Mouse (Mus musculus): ENCODE measurements around the gene Elavl1. TPM values are rescaled to one million over a fixed set of nuclear protein-coding genes. Genes with fewer than 3 reads are reported as not detected.

The Elavl1 gene
- polyA plus RNA-seq (2015; fragmentation: Illumina TruSeq; extraction: RNeasy Lipid Tissue Mini Kit (QIAGEN cat#74804); ENCODE audit: insufficient read depth, low read depth, low replicate concordance) = 8.1 TPM

DNA sequence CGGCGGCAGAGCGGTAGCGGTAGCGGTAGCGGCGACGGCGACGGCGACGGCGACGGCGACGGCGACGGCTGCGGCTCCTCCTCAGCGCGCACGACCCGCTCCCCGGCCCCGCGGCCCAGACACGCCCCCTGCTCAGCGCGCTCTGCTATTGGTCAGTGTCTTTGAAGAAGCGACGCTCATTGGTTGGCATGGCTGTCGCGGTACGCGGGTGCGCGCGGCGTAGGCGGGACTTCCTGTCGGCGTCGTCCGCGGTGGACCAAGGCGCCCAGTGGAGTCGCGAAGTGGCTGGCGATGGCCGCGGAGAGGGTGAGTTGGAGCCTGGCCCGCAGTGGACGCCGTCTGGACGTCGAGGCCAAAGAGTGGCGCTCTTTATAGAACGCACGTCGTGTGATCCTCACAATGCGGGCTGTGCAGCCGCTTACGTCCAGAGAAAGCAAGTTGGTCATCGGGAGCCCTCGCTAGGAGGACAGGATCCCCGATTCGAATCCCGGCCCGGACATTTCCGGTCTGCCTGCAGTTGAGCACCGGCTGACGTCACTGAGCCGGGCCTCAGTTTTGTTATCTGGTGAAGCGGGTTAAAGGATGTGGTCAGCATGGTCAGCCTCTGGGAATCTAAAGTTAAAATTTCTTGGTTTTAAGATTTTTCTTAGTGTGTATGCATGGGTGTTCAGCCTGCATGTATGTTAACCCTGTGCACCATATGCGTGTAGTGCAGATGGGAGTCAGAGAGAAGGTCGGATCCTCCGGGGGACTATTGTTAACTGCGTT lies at the start of gene Elavl1, which contains the start of gene Ccl25:
Elavl1 (minus strand) TSS at position 431 of the 768 bp plus-strand sequence.
Ccl25 (plus strand) TSS at position 228 of the 768 bp plus-strand sequence.

DNA sequence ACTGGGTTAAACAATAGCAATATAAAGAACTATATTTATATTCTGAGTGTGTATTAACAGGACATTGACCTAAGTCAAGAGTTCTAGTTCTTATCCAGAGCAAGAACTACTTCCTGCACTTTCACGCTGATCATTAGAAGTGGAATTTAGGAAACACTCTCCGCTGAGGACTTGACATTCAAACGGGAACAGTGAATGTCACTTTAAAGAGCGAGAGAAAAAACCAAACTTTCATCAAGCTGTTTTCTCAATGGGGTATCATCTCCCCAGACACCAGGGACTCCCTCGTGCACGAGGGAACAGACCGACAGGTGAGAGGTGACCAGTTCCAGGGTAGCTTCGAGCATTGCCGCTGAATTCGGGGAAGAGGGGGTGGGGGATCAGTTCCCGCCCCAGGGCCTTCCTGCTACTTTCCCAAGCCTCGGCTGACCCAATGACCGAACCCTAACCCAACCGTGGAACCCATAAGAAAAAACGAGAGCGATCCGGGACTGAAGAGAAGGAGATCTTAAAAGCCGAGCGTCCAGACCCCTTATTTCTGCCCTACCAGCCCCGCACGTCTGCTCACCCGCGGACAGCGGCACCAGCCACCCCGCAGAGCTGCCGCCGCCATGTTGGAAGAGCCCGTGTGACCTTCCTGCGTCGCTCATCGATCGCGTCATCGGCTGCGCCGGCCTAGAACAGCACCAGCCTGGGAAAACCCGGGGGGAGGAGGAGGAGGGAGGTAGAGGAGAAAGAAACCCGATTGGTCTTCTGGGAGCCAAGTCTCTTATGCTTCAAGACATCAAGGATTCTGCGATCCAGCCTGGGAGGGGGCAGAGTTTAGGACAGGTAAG lies 49.7 kb downstream of the Elavl1 start, which contains the start of gene Timm44:
Timm44 (minus strand) TSS at position 639 of the 836 bp plus-strand sequence.

DNA sequence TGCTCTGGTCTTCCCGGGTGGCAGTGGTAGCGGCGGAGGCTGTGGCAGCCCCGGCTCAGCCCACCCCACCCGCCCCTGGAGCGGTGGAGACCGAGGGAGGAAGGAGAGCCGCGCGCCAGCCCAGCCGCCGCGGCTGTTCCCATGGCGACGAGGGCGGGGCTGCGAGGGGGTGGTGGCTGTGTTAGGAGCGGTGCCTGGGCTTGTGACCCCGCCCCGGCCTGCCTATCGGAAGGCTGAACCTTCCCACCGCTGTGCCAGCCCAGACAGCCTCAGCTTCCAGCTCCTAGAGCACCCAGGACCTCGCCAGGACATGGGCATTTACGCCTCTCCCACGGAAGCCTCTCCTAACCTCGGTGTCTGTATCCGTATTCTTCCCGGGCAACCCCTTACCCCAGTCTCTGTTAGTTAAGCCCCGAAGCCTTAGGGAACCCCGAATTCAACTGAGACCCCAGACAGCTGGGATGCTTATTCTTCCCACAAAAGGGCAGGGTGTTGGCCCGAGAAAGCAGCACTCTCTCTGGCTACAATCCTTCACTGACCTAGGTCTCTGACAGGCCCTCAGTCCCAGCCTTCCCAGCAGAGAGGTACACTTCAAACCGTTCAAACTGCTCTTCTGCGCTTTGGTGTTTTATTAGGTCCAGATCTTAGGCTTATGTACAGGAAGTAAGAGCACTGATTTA lies 65.9 kb downstream of the Elavl1 start, which contains the start of gene Ctxn1:
Ctxn1 (minus strand) TSS at position 150 of the 680 bp plus-strand sequence.

DNA sequence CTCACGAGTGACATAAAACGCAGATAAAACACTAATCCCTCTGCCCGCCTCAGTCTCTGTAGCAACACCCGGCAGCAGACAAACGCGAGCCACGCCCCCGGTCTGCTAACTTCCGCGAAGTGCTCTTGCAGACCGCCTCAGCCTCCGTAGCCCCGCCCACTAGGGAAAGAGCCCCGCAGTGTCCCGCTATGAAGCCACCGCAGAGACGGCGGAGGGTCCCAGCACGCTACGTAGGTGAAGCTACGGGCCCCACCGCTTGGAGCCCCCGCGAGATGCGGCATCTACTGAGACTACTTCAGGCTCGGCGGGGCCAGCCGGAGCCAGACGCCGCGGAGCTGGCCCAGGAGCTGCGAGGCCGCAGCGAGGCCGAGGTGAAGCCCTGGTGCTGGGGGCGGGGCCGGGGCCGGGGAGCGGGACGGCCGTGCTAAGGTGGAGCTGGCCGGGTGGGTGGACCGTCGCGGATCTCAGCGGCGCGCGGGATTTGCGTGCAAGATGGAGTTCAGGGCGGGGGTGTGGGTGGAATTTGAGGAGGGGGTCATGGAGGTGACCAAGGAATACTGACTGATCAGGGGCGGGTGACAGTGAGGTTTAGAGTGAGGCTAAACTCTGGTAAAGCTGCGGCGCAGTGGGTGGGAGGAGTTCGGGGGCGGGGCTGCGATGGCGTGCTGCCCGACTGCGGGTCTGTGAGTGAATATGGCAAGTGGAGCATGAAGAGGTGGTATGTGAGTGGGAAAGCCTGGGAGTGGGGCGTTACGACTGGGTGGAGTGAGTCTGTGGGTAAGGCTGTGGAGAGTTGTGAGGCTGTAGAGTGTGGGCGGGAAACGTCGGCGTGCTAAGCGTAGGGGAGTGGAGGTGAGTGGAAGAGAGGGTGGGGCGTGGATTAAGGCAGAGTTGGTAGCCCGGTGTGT lies 72.0 kb downstream of the Elavl1 start, which contains the start of gene Snapc2:
Snapc2 (plus strand) TSS at position 147 of the 908 bp plus-strand sequence.

DNA sequence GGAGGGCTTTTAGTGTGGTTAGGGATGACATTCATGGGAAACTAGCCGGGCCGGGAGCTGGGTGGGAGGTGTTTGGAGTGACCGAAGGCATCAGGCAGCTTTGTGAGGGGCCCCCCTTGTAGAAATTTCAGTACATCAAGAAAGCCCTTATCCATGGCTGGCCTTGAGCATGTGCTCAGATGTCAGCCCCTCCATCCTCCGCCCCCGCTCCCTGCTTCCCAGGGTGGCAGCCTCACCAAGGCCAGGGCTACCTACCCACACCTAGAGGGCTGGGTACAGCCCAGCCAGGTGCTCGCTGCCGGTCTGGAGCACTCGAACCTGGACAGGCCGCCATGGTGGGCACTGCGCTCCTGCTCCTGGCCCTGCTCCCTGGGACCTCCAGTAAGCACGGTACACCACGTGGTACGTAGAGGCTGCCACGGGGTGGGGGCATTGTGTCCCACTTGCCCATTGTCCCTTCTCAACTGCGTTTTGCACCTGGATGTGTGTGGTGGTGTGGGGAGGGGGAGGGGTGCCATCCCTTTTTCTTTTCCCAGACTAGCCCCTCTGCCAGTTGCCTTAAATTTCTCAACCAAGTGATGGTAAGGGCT lies 77.2 kb downstream of the Elavl1 start, which contains the start of gene Tgfbr3l:
Tgfbr3l (plus strand) TSS at position 264 of the 590 bp plus-strand sequence.

DNA sequence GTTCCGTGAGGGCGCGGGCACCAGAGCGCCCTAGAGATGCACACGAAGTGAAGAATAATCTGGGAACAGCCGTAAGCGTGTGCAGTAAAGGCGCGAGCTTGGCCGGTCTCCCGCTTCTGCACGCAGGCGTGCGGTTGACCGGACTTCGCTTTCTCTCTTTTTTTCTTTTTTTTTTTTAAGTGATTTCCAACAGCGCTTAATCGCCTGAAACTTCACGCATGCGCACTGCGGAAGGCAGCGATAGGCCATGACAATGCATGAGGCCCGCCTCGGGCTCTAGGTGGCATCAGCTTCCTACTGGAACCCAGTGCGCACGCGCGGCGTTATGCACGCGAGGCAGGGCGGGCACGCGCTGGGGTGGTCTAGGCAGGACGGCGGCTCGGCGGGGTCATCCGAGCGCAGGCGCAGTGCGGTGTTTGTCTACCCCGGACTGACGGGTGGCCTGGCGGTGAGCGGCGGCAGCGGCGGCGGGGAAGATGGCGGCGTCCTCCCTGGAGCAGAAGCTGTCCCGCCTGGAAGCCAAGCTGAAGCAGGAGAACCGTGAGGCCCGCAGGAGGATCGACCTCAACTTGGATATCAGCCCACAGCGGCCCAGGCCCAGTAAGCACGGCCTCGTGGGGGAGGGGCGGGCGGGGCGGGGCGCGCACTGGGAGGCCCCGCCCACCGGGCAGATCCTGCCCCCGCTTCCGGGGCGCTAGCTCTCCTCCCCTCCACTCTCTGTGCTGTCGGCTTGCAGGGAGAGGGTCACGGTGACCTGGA lies 86.6 kb downstream of the Elavl1 start, which contains the start of the genes Map2k7 and Gm49320:
Map2k7 (plus strand) TSS at position 307 of the 759 bp plus-strand sequence.
Gm49320 (plus strand) TSS at position 432 of the 759 bp plus-strand sequence.

Other genes with a start within 250 kb of the Elavl1 start
- 7.1 TPM for gene Cd209f, start 219.6 kb downstream of the Elavl1 start, polyA plus RNA-seq (2015; fragmentation: Illumina TruSeq; extraction: RNeasy Lipid Tissue Mini Kit (QIAGEN cat#74804); ENCODE audit: insufficient read depth, low read depth, low replicate concordance)
- 3.0 TPM for gene Cd209g, start 191.3 kb downstream of the Elavl1 start, polyA plus RNA-seq (2015; fragmentation: Illumina TruSeq; extraction: RNeasy Lipid Tissue Mini Kit (QIAGEN cat#74804); ENCODE audit: insufficient read depth, low read depth, low replicate concordance)
- gene Evi5l, start 158.8 kb downstream of the Elavl1 start, polyA plus RNA-seq (2015; fragmentation: Illumina TruSeq; extraction: RNeasy Lipid Tissue Mini Kit (QIAGEN cat#74804); ENCODE audit: insufficient read depth, low read depth, low replicate concordance) = 5.1 TPM
- gene Prr36, start 108.0 kb downstream of the Elavl1 start, polyA plus RNA-seq (2015; fragmentation: Illumina TruSeq; extraction: RNeasy Lipid Tissue Mini Kit (QIAGEN cat#74804); ENCODE audit: insufficient read depth, low read depth, low replicate concordance) = 0.17 TPM
- gene Lrrc8e, start 98.6 kb downstream of the Elavl1 start, polyA plus RNA-seq (2015; fragmentation: Illumina TruSeq; extraction: RNeasy Lipid Tissue Mini Kit (QIAGEN cat#74804); ENCODE audit: insufficient read depth, low read depth, low replicate concordance) = 0.74 TPM
- 22.8 TPM for gene Map2k7, start 86.7 kb downstream of the Elavl1 start, polyA plus RNA-seq (2015; fragmentation: Illumina TruSeq; extraction: RNeasy Lipid Tissue Mini Kit (QIAGEN cat#74804); ENCODE audit: insufficient read depth, low read depth, low replicate concordance)
- gene Gm49320, start 86.5 kb downstream of the Elavl1 start, polyA plus RNA-seq (2015; fragmentation: Illumina TruSeq; extraction: RNeasy Lipid Tissue Mini Kit (QIAGEN cat#74804); ENCODE audit: insufficient read depth, low read depth, low replicate concordance) = not detected
- gene Tgfbr3l, start 77.2 kb downstream of the Elavl1 start, polyA plus RNA-seq (2015; fragmentation: Illumina TruSeq; extraction: RNeasy Lipid Tissue Mini Kit (QIAGEN cat#74804); ENCODE audit: insufficient read depth, low read depth, low replicate concordance) = 6.2 TPM
- 7.1 TPM for gene Snapc2, start 72.3 kb downstream of the Elavl1 start, polyA plus RNA-seq (2015; fragmentation: Illumina TruSeq; extraction: RNeasy Lipid Tissue Mini Kit (QIAGEN cat#74804); ENCODE audit: insufficient read depth, low read depth, low replicate concordance)
- gene Ctxn1, start 66.1 kb downstream of the Elavl1 start, polyA plus RNA-seq (2015; fragmentation: Illumina TruSeq; extraction: RNeasy Lipid Tissue Mini Kit (QIAGEN cat#74804); ENCODE audit: insufficient read depth, low read depth, low replicate concordance) = 3.6 TPM
- 25.4 TPM for gene Timm44, start 49.5 kb downstream of the Elavl1 start, polyA plus RNA-seq (2015; fragmentation: Illumina TruSeq; extraction: RNeasy Lipid Tissue Mini Kit (QIAGEN cat#74804); ENCODE audit: insufficient read depth, low read depth, low replicate concordance)
- gene Ccl25, start 203 bp downstream of the Elavl1 start, polyA plus RNA-seq (2015; fragmentation: Illumina TruSeq; extraction: RNeasy Lipid Tissue Mini Kit (QIAGEN cat#74804); ENCODE audit: insufficient read depth, low read depth, low replicate concordance) = 7.7 TPM
- gene Cers4, start 167.6 kb upstream of the Elavl1 start, polyA plus RNA-seq (2015; fragmentation: Illumina TruSeq; extraction: RNeasy Lipid Tissue Mini Kit (QIAGEN cat#74804); ENCODE audit: insufficient read depth, low read depth, low replicate concordance) = 13.0 TPM

Measured in pancreas, adult 10 weeks (tissue).